Mouse (Mus musculus) stomach, embryonic 14.5 days (tissue): ENCODE results near the gene B3galt6. TPM values are rescaled to one million over a fixed set of nuclear protein-coding genes. Genes with fewer than 3 reads are reported as not detected.
A peak's percentile ranks its signal among the peaks of the same experiment; 100 is the strongest.

ENCODE experiments used
- ATAC-seq: fragments of 200-750 bp; cut with Nextera tagmentation; 2 replicates; pipeline ENCODE4 v1.8.0; 2017; ENCODE audit warnings: low read depth, moderate TSS enrichment; ENCODE audit not compliant: insufficient number of reproducible peaks, insufficient read depth, low FRiP score
- H3K27ac ChIP-seq: fragments of 300-500 bp; sonication (generic); 2 replicates; pipeline ENCODE4 v1.5.1; 2014; ENCODE audit warnings: mild to moderate bottlenecking, low read length, moderate library complexity, mixed read lengths
- H3K27me3 ChIP-seq: fragments of 300-500 bp; sonication (generic); 2 replicates; pipeline ENCODE4 v1.6.1; 2014; ENCODE audit warnings: low read length, control low read depth, mixed read lengths; ENCODE audit not compliant: control insufficient read depth, insufficient read depth
- H3K36me3 ChIP-seq: fragments of 300-500 bp; sonication (generic); 2 replicates; pipeline ENCODE4 v1.6.1; 2014; ENCODE audit warnings: mild to moderate bottlenecking, control low read depth, low read length, moderate library complexity, mixed read lengths; ENCODE audit not compliant: control insufficient read depth, insufficient read depth
- H3K4me1 ChIP-seq: fragments of 300-500 bp; sonication (generic); 2 replicates; pipeline ENCODE4 v1.6.1; 2014; ENCODE audit warnings: low read length, control low read depth, mixed read lengths; ENCODE audit not compliant: control insufficient read depth, insufficient read depth
- H3K4me2 ChIP-seq: fragments of 300-500 bp; sonication (generic); replicated peaks from 2 replicates; pipeline ENCODE4 v1.6.1; 2014; ENCODE audit warnings: low read depth, low read length, control low read depth
- H3K4me3 ChIP-seq: fragments of 300-500 bp; sonication (generic); 2 replicates; pipeline ENCODE4 v1.5.1; 2014; ENCODE audit warnings: low read depth, low read length, control low read depth
- H3K9ac ChIP-seq: fragments of 300-500 bp; sonication (generic); replicated peaks from 2 replicates; pipeline ENCODE4 v1.6.1; 2014; ENCODE audit warnings: low read depth, mild to moderate bottlenecking, control low read depth, low read length, moderate library complexity, mixed read lengths
- H3K9me3 ChIP-seq: fragments of 300-500 bp; sonication (generic); 2 replicates; pipeline ENCODE4 v1.6.1; 2016; ENCODE audit warnings: low read depth, low read length, control low read depth; ENCODE audit not compliant: control insufficient read depth
- WGBS: fragments of 180-500 bp; shearing (Covaris S2); extraction: QIAGEN DNeasy Blood & Tissue Kit; methylation state at CpG from one replicate; pipeline ENCODE4 v1.1.7; 2014; 5-methylcytosine and 5-hydroxymethylcytosine counted together
- polyA plus RNA-seq: library from polyadenylated mRNA; unstranded; fragments of >200 nt; fragmentation: Nextera tagmentation; extraction: Ambion mirVana; gene quantifications from 2 replicates; pipeline ENCODE4 v1.2.1, GENCODE M21; 2014

The B3galt6 gene
- 18.6 and 18.9 TPM in 2 replicates for polyA plus RNA-seq

DNA sequence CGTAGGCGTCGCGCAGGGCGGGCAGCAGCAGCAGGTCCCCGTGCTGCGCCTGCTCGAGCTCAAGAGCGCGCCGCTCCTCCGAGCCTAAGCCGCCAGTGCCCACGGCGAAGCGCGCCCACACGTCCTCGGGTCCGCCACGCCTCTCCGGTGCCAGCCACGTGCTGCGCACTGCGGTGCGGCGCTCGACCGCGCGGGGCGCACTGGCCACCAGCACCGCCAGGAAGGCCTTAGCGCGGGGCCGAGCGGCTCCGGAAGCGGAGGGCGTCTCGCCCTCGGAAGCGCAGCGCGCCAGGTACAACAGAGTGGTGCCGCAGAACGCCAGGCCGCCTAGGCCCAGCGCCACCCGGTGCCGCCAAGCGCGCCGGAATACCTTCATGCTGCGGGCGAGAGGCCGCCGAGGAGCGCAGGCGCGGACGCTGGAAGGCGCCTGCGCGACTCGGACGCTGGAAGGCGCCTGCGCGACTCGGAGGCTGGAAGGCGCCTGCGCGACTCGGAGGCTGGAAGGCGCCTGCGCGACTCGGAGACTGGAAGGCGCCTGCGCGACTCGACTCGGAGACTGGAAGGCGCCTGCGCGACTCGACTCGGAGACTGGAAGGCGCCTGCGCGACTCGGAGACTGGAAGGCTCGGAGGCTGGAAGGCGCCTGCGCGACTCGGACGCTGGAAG lies at the start of gene B3galt6, which contains the start of gene Sdf4:
B3galt6 (minus strand) TSS at position 409 of the 665 bp plus-strand sequence.
Sdf4 (plus strand) TSS at position 632 of the 665 bp plus-strand sequence.
- under 1% methylated on average over 98 of the region's 99 CpGs for WGBS
- H3K4me2 ChIP-seq, result peak within 1 kb of the TSS; percentile 99
- H3K9me3 ChIP-seq, result no peaks in the 10 kb centered on the region
- peaks cover 15% of the 10 kb centered on the region; the same call in 1 of the 2 replicates for H3K4me1 ChIP-seq
- peak within 1 kb of the TSS; percentile 76 for H3K9ac ChIP-seq
- ATAC-seq, result peak; percentile 85
- no peaks in the 10 kb centered on the region for H3K27me3 ChIP-seq
- H3K36me3 ChIP-seq, result peaks cover 12% of the 10 kb centered on the region; the same call in 1 of the 2 replicates
- H3K4me3 ChIP-seq, result peak within 1 kb of the TSS; percentile 72
- peak within 1 kb of the TSS; percentile 95 for H3K27ac ChIP-seq

DNA sequence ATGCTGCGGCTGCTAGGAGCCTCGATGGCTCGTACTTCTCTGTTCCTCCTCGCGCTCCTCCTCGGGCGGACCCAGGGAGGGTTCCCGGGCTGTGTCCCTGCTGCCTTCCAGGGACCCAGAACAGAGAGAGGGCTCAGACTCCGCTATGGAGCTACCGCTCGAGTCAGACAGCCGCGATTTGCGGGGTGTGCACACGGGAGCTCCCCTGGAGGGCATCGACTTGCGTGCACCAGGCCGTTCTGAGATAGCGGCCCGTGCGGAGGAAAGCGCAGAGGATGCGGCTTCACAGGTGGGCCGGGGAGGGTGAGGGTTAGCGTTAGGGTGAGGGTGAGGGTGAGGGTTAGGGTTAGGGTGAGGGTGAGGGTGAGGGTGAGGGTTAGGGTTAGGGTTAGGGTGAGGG lies 42.5 kb upstream of the B3galt6 start:
- WGBS, result 18% methylated on average over 25 of the region's 25 CpGs
- no peak overlapping the region for H3K9ac ChIP-seq

DNA sequence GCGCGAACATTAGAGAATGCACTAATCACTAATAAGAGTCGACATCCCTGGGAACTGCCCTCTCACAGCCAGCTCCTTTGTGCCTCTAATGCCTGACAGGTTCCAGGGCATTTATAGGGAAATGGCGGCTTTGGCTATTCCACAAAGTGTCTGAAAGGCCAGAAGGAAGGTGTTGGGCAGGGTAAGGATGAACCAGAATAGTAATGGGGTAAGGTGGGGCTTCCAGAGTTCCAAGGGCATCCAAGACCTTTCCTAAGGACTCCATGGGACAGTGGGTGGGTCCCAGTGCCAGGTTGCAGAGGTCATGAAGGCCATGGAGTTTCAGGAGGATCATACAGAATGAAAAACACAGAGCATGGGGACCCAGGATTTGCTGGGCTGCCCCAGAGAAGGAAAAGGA lies 41.9 kb upstream of the B3galt6 start:
- no peaks in the 10 kb centered on the region for H3K9me3 ChIP-seq
- 0 out of 2 replicates have a peak overlapping the region, but pooled peaks have one; percentile 2 for H3K4me3 ChIP-seq
- H3K36me3 ChIP-seq, result no peaks in the 10 kb centered on the region
- no peak overlapping the region for H3K9ac ChIP-seq
- 75% methylated on average over 4 of the region's 4 CpGs for WGBS
- H3K4me2 ChIP-seq, result no peak overlapping the region
- H3K27ac ChIP-seq, result no peak overlapping the region
- H3K27me3 ChIP-seq, result 0 out of 2 replicates have a peak, but pooled peaks cover 7% of the 10 kb centered on the region
- no peak for ATAC-seq
- peaks cover 15% of the 10 kb centered on the region for H3K4me1 ChIP-seq

More for the DNA sequence above, 42.5 kb upstream of the B3galt6 start:
- no peak for ATAC-seq
- no peaks in the 10 kb centered on the region for H3K36me3 ChIP-seq
- H3K9me3 ChIP-seq, result no peaks in the 10 kb centered on the region
- H3K27me3 ChIP-seq, result 0 out of 2 replicates have a peak, but pooled peaks cover 7% of the 10 kb centered on the region
- H3K4me2 ChIP-seq, result no peak overlapping the region
- no peak overlapping the region for H3K27ac ChIP-seq
- peaks cover 15% of the 10 kb centered on the region for H3K4me1 ChIP-seq
- 0 out of 2 replicates have a peak overlapping the region, but pooled peaks have one; percentile 2 for H3K4me3 ChIP-seq

DNA sequence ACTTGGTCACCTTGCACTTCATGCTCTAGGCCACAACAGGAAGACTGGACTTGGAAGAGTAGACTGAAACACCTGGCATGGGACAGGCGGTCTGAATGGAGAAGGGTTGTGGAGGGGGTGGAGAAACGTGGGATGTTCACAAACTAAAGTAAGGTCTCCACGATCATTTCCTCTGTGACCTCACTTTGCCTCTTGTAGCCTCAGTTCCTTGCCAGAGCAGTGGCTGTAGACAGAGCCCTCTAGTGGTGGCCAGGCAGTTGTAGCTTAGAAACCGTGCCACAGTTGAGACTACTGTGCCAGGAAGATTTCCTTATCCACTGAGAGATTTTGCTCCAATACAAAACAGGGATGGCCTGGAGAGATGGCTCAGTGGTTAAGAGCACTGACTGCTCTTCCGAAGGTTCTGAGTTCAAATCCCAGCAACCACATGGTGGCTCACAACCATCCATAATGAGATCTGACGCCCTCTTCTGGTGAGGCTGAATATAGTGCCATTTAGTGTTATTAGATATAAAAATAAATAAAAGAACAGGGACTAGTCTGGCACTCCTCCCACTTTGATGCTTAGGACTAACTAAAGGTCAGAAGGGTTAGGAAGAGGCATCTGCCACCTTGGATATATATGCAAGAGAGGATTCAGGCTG lies 41.1 kb upstream of the B3galt6 start:
- Histone ChIP-seq H3K4me2 (no peak overlapping the region), H3K27ac (no peak overlapping the region)

DNA sequence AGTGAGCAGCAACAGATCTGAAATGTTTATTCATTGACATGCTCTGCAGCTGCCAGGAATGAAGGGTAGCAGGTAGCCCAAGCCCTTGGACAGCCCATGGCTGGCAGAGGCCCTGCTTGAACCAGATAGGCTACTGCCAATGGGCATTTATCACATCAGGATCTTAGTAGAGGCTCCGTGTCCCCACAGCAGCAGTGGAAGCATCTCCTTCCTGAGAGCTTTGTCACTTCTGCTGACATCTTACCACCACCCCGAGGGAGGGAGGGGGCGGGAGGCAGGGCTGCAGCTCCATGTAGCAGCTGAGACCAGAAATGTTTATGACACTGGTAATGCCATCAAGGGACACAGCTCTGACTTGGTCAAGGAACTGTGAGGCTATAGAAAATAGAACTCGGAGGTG lies 40.4 kb upstream of the B3galt6 start:
- 78% methylated on average over 4 of the region's 4 CpGs for WGBS
- H3K27ac ChIP-seq, result peak overlapping the region; percentile 94; the same call in 1 of the 2 replicates

More for the DNA sequence above, 41.1 kb upstream of the B3galt6 start:
- H3K9ac ChIP-seq, result no peak overlapping the region
- ATAC-seq, result no peak
- H3K4me3 ChIP-seq, result no peak overlapping the region
- no peaks in the 10 kb centered on the region for H3K9me3 ChIP-seq
- H3K4me1 ChIP-seq, result peaks cover 15% of the 10 kb centered on the region
- no peaks in the 10 kb centered on the region for H3K36me3 ChIP-seq
- WGBS, result 48% methylated on average over 6 of the region's 6 CpGs
- H3K27me3 ChIP-seq, result 0 out of 2 replicates have a peak, but pooled peaks cover 7% of the 10 kb centered on the region

DNA sequence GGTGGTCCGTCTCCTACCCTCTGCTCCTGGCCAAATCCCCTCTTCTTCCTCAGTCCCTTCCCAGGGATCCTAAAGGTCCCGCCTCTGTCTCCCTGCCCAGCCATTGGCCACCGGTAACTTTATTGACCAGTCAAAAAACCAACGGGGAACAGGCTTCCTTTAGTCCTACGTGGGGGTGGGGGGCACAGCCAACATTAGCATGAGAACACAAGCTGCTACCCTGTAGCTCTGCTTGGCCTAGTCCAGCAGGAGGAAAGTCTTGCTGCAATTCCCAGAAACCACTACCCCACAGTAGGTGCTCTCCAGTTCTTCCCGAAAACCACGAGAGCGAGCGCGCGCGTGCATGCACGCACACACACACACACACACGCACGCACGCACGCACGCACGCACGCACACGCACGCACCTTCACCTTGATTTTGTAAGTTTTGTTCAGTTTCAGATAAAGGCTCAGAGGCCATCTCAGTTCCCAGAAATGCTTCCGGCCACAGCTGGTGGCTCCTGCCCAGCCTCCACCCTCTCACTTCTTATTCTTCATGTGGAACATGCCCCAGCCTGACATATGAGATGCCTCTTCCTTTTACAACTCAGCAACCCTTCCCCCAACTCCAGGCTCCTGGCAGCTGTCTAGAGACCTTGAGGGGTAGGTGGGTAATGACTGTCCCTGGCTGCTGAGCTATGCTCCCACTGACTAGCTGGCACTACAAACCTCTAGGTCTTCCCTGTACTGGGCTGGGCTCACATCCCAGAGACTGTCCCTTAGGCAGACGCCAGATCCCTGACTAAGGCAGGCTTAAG lies 39.3 kb upstream of the B3galt6 start:
- peaks cover 4% of the 10 kb centered on the region; the same call in 1 of the 2 replicates for H3K36me3 ChIP-seq

More for the DNA sequence above, 40.4 kb upstream of the B3galt6 start:
- no peak overlapping the region for H3K4me2 ChIP-seq
- H3K4me3 ChIP-seq, result no peak overlapping the region
- H3K4me1 ChIP-seq, result peaks cover 15% of the 10 kb centered on the region
- no peak for ATAC-seq
- H3K36me3 ChIP-seq, result peaks cover 3% of the 10 kb centered on the region; the same call in 1 of the 2 replicates
- no peak overlapping the region for H3K9ac ChIP-seq
- no peaks in the 10 kb centered on the region for H3K9me3 ChIP-seq
- 0 out of 2 replicates have a peak, but pooled peaks cover 7% of the 10 kb centered on the region for H3K27me3 ChIP-seq

DNA sequence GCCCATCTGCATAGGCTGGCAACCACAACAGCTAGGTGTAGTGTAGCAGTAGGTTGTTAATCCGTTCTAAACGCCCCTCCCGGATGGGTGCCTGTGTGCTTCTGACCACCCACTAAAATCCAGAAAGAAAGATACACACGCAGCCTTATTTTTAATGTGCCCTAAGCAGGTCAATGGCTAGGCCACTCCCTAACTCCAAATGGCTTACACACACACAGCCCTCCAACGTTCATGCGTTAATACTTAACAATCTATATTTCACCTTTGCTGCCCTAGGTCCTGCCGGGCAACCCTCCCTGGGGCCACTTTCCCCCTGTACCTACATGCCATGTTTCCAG lies 38.8 kb upstream of the B3galt6 start:
- Histone ChIP-seq H3K4me2 (peak overlapping the region; percentile 64), H3K9ac (peak overlapping the region; percentile 37), H3K4me3 (peak overlapping the region; percentile 46), H3K27me3 (0 out of 2 replicates have a peak, but pooled peaks cover 7% of the 10 kb centered on the region), H3K27ac (peak overlapping the region; percentile 94; the same call in 1 of the 2 replicates), H3K36me3 (peaks cover 4% of the 10 kb centered on the region; the same call in 1 of the 2 replicates), H3K9me3 (no peaks in the 10 kb centered on the region), H3K4me1 (peaks cover 15% of the 10 kb centered on the region)
- peak; percentile 19 for ATAC-seq
- 5% methylated on average over 7 of the region's 7 CpGs for WGBS

More for the DNA sequence above, 39.3 kb upstream of the B3galt6 start:
- Histone ChIP-seq H3K9ac (peak overlapping the region; percentile 37; the same call in 1 of the 2 replicates), H3K4me2 (peak overlapping the region; percentile 64), H3K27ac (peak overlapping the region; percentile 94), H3K27me3 (0 out of 2 replicates have a peak, but pooled peaks cover 7% of the 10 kb centered on the region), H3K9me3 (no peaks in the 10 kb centered on the region), H3K4me3 (peak overlapping the region; percentile 46), H3K4me1 (peaks cover 15% of the 10 kb centered on the region)
- under 1% methylated on average over 24 of the region's 24 CpGs for WGBS
- ATAC-seq, result peak; percentile 84
